ENCODE assay signal across 7 mouse cellular contexts in genomic region chr2:92092817-92093216, GRCm38 (mm10). TPM values are rescaled to one million over a fixed set of nuclear protein-coding genes. Genes with fewer than 3 reads are reported as not detected.
DNase-seq lines count a peak whose midpoint lies in the region; ATAC-seq and TF ChIP-seq lines count a peak whose summit lies in the region.

Gene Phf21a, plus strand, starts transcription at chr2:92093117.

- DNase-seq in thymus, adult 2 months: no peak
- DNase-seq in thymus, adult 18-20 months: no peak
- DNase-seq in heart, postnatal 25 days (ENCODE audit: low spot score): no peak
- no peak for DNase-seq in limb, embryonic 14.5 days (ENCODE audit: low spot score)
- no peak for DNase-seq in right cerebral cortex, adult 2 months (ENCODE audit: low spot score in 2 of 2)
- no peak for DNase-seq in retina, postnatal 1 day

- H3K4me1 ChIP-seq in thymus, adult 2 months (replicated peaks; ENCODE audit: control insufficient read depth, insufficient read depth, low read length): no peaks in the 10 kb centered on the region
- H3K4me1 ChIP-seq in limb, embryonic 14.5 days (ENCODE audit: control insufficient read depth, insufficient read depth, low read length): no peaks in the 10 kb centered on the region

- no peaks in the 10 kb centered on the region for H3K36me3 ChIP-seq in thymus, adult 2 months (ENCODE audit: control insufficient read depth, insufficient read depth, low read length)
- H3K36me3 ChIP-seq in limb, embryonic 14.5 days (ENCODE audit: control insufficient read depth, insufficient read depth, low read length): no peaks in the 10 kb centered on the region

- H3K27ac ChIP-seq in thymus, adult 2 months (ENCODE audit: control insufficient read depth, insufficient read depth, low read length): no peak within 1 kb of the TSS
- H3K27ac ChIP-seq in limb, embryonic 14.5 days (replicated peaks; ENCODE audit: low read depth, low read length): no peak within 1 kb of the TSS

- TF ChIP-seq POLR2A in thymus, adult 2 months (IDR thresholded peaks at IDR 0.05; ENCODE audit: control insufficient read depth, extremely low read depth, insufficient read depth, low read length, poor library complexity): no peak
- no peak for TF ChIP-seq POLR2A in limb, embryonic 14.5 days (IDR thresholded peaks at IDR 0.05; ENCODE audit: borderline replicate concordance, extremely low read depth, insufficient read depth, insufficient read length)

- no peak within 1 kb of the TSS for H3K4me3 ChIP-seq in thymus, adult 2 months (ENCODE audit: control insufficient read depth, insufficient read depth, low read length)
- H3K4me3 ChIP-seq in limb, embryonic 14.5 days (replicated peaks; ENCODE audit: low read length): no peak within 1 kb of the TSS

- no peak within 1 kb of the TSS for H3K9ac ChIP-seq in limb, embryonic 14.5 days (ENCODE audit: low read depth, low read length, severe bottlenecking)

- no peak for ATAC-seq in erythroblast, adult 5-6 weeks (replicated peaks; ENCODE audit: low FRiP score, poor library complexity, severe bottlenecking)
- ATAC-seq in limb, embryonic 14.5 days (ENCODE audit: low FRiP score, low read depth): no peak

- intact Hi-C loops in heart, postnatal 25 days (cut with DNase I): no loop called here

- H3K27me3 ChIP-seq in thymus, adult 2 months (ENCODE audit: control insufficient read depth, insufficient read depth, low read length): no peaks in the 10 kb centered on the region
- H3K27me3 ChIP-seq in limb, embryonic 14.5 days (ENCODE audit: control insufficient read depth, insufficient read depth, low read length): no peaks in the 10 kb centered on the region

- WGBS in thymus, adult 2 months: 81% methylated on average over 2 of the region's 2 CpGs
- WGBS in limb, embryonic 14.5 days: 65% methylated on average over 2 of the region's 2 CpGs

- no peak within 1 kb of the TSS for H3K4me2 ChIP-seq in limb, embryonic 14.5 days (replicated peaks; ENCODE audit: low read depth, low read length, severe bottlenecking)

- no peak for TF ChIP-seq CTCF in thymus, adult 2 months (IDR thresholded peaks at IDR 0.05; ENCODE audit: borderline replicate concordance, control insufficient read depth, extremely low read depth, insufficient read depth, low read length, poor library complexity)

- H3K9me3 ChIP-seq in limb, embryonic 14.5 days (ENCODE audit: control insufficient read depth, low read length): no peaks in the 10 kb centered on the region

RNA-seq across cellular contexts. Expression of gene Phf21a, which starts in this region (rescaled TPM):
- 81.1 and 81.6 TPM in 2 replicates for polyA plus RNA-seq in thymus, adult 2 months (2012; rRNA removed)
- 11.1 and 27.0 TPM in 2 replicates for total RNA-seq in erythroblast, adult 5-6 weeks (2015; ENCODE audit: low replicate concordance)
- total RNA-seq in erythroblast, adult 5-6 weeks (2017; ENCODE audit: low replicate concordance): 15.2 and 17.0 TPM in 2 replicates
- total RNA-seq in heart, postnatal 25 days (2021): 10 to 100 TPM; 26.2 to 37.6 TPM
- 96.0 and 119 TPM in 2 replicates for polyA plus RNA-seq in limb, embryonic 14.5 days (2012; rRNA removed)
- polyA plus RNA-seq in limb, embryonic 14.5 days (2014; fragmentation: Nextera tagmentation; extraction: Ambion mirVana): 37.2 and 38.2 TPM in 2 replicates
